17 mouse cellular contexts compared by ENCODE assay signal in genomic region chr10:80968106-80968505, GRCm38 (mm10). TPM values are rescaled to one million over a fixed set of nuclear protein-coding genes. Genes with fewer than 3 reads are reported as not detected.
"Had no signal": no experiment of that assay in that cellular context is flagged by ENCODE, and none has a peak within 500 bp of the region (broad histone marks: within the 10 kb centered on the region; RNA-seq: fewer than 3 reads in every experiment).

No protein-coding gene starts in this region.

- H3K27ac ChIP-seq: neural tube, embryonic 13.5 days; neural tube, embryonic 15.5 days; stomach, embryonic 15.5 days; stomach, postnatal 0 days had no signal

- H3K36me3 ChIP-seq: neural tube, embryonic 13.5 days; neural tube, embryonic 15.5 days; stomach, embryonic 15.5 days had no signal

- H3K9me3 ChIP-seq: neural tube, embryonic 13.5 days; neural tube, embryonic 15.5 days; stomach, embryonic 15.5 days had no signal

- H3K4me3 ChIP-seq: neural tube, embryonic 13.5 days; neural tube, embryonic 15.5 days; stomach, embryonic 15.5 days had no signal

- H3K27me3 ChIP-seq: neural tube, embryonic 13.5 days; neural tube, embryonic 15.5 days; stomach, embryonic 15.5 days had no signal

- H3K4me2 ChIP-seq: neural tube, embryonic 13.5 days; neural tube, embryonic 15.5 days; stomach, embryonic 15.5 days had no signal

- DNase-seq: retina, postnatal 1 day; right cerebral cortex, adult 18-20 months; right cerebral cortex, postnatal 14 days; right cerebral cortex, postnatal 25 days; right cerebral cortex, postnatal 4 days; spleen, adult 18-20 months; thymus, adult 18-20 months; thymus, adult 2 months; thymus, postnatal 14 days; thymus, postnatal 25 days; thymus, postnatal 36 days; thymus, postnatal 4 days had no signal

- H3K9ac ChIP-seq: neural tube, embryonic 13.5 days; neural tube, embryonic 15.5 days; stomach, embryonic 15.5 days had no signal

RNA-seq across cellular contexts. Expression of gene Gng7, which starts 46.6 kb away (rescaled TPM):
- total RNA-seq: neutrophil, adult 5-6 weeks had no signal

RNA-seq across cellular contexts. Expression of gene Diras1, which starts 57.4 kb away (rescaled TPM):
- total RNA-seq: neutrophil, adult 5-6 weeks had no signal
